Mouse (Mus musculus): Measurements from ENCODE around the gene Lce1d. TPM values are rescaled to one million over a fixed set of nuclear protein-coding genes. Genes with fewer than 3 reads are reported as not detected.
"Not testable (repeated sequence)": the region's sequence is repeated elsewhere in the genome, so short reads cannot be mapped to it uniquely, and the experiment has no call there.

Lce1d gene
- total RNA-seq (2021): not detected
- long read RNA-seq, experiment 1: 0 reads
- long read RNA-seq, experiment 2: 0 reads

- no peak for DNase-seq
Measured at GRCm38 (mm10) chr3:92687110-92687509, at the start of gene Lce1d. Gene Lce1d, minus strand, starts transcription at chr3:92687210.

- no peak for DNase-seq
Measured at GRCm38 (mm10) chr3:92722631-92723030, 35.6 kb upstream of the Lce1d start.

- DNase-seq: no peak
Measured at GRCm38 (mm10) chr3:92720250-92720649, 33.2 kb upstream of the Lce1d start, which contains the start of gene Lce1f. Gene Lce1f, minus strand, starts transcription at chr3:92720350.

GRCm38 (mm10) chr3:92715122-92715521 lies 28.1 kb upstream of the Lce1d start:
- no peak for DNase-seq

- no peak for DNase-seq
Measured at GRCm38 (mm10) chr3:92708974-92709373, 22.0 kb upstream of the Lce1d start, which contains the start of gene Lce1e. Gene Lce1e, minus strand, starts transcription at chr3:92709074.

GRCm38 (mm10) chr3:92694613-92695012 lies 7.6 kb upstream of the Lce1d start:
- DNase-seq: no peak

GRCm38 (mm10) chr3:92691688-92692087 lies 4.7 kb upstream of the Lce1d start:
- no peak for DNase-seq

GRCm38 (mm10) chr3:92689154-92689553 lies 2.1 kb upstream of the Lce1d start:
- DNase-seq: not testable (repeated sequence)

GRCm38 (mm10) chr3:92678947-92679346 lies 8.1 kb downstream of the Lce1d start, which contains the start of gene Lce1c:
Gene Lce1c, plus strand, starts transcription at chr3:92679247.
- no peak for DNase-seq

GRCm38 (mm10) chr3:92670215-92670614 lies 16.8 kb downstream of the Lce1d start, which contains the start of gene Lce1a2:
Gene Lce1a2, minus strand, starts transcription at chr3:92670315.
- no peak for DNase-seq

GRCm38 (mm10) chr3:92656826-92657225 lies 30.2 kb downstream of the Lce1d start, which contains the start of gene Lce1b:
Gene Lce1b, minus strand, starts transcription at chr3:92656926.
- DNase-seq: no peak

- DNase-seq: no peak
Measured at GRCm38 (mm10) chr3:92648207-92648606, 38.8 kb downstream of the Lce1d start, which contains the start of gene Lce1a1. Gene Lce1a1, minus strand, starts transcription at chr3:92648307.

GRCm38 (mm10) chr3:92639854-92640253 lies 47.2 kb downstream of the Lce1d start:
- DNase-seq: no peak

- no peak for DNase-seq
Measured at GRCm38 (mm10) chr3:92638653-92638991, 48.4 kb downstream of the Lce1d start.

GRCm38 (mm10) chr3:92637745-92638652 lies 49.0 kb downstream of the Lce1d start:
- no peak for DNase-seq

Other genes with a start within 250 kb of the Lce1d start
- gene Sprr1b, start 248.4 kb downstream of the Lce1d start, total RNA-seq (2021): not detected
- gene Sprr3, start 228.5 kb downstream of the Lce1d start, total RNA-seq (2021): not detected
- gene Sprr1a, start 201.3 kb downstream of the Lce1d start, total RNA-seq (2021): not detected
- gene Sprr4, start 186.7 kb downstream of the Lce1d start, total RNA-seq (2021): not detected
- gene 2310046K23Rik, start 152.7 kb downstream of the Lce1d start, total RNA-seq (2021): not detected
- gene Ivl, start 113.5 kb downstream of the Lce1d start, total RNA-seq (2021): not detected
- not detected for gene Smcp, start 98.2 kb downstream of the Lce1d start, total RNA-seq (2021)
- not detected for gene 2210017I01Rik, start 79.7 kb downstream of the Lce1d start, total RNA-seq (2021)
- not detected for gene Lce6a, start 65.5 kb downstream of the Lce1d start, total RNA-seq (2021)
- not detected for gene Lce1a1, start 38.9 kb downstream of the Lce1d start, total RNA-seq (2021)
- not detected for gene Lce1b, start 30.3 kb downstream of the Lce1d start, total RNA-seq (2021)
- not detected for gene Lce1a2, start 16.9 kb downstream of the Lce1d start, total RNA-seq (2021)
- gene Lce1c, start 8.0 kb downstream of the Lce1d start, total RNA-seq (2021): not detected
- not detected for gene Lce1e, start 21.9 kb upstream of the Lce1d start, total RNA-seq (2021)
- gene Lce1f, start 33.1 kb upstream of the Lce1d start, total RNA-seq (2021): not detected
- not detected for gene Gm38119, start 51.9 kb upstream of the Lce1d start, total RNA-seq (2021)
- gene Lce1g, start 65.1 kb upstream of the Lce1d start, total RNA-seq (2021): not detected
- not detected for gene Lce1h, start 77.9 kb upstream of the Lce1d start, total RNA-seq (2021)
- not detected for gene Lce1i, start 91.7 kb upstream of the Lce1d start, total RNA-seq (2021)
- not detected for gene Lce1j, start 103.3 kb upstream of the Lce1d start, total RNA-seq (2021)
- not detected for gene Lce1k, start 120.7 kb upstream of the Lce1d start, total RNA-seq (2021)
- not detected for gene Kprp, start 140.0 kb upstream of the Lce1d start, total RNA-seq (2021)
- not detected for gene Lce1l, start 164.1 kb upstream of the Lce1d start, total RNA-seq (2021)
- not detected for gene 2310050C09Rik, start 183.0 kb upstream of the Lce1d start, total RNA-seq (2021)
- gene Lce3a, start 239.0 kb upstream of the Lce1d start, total RNA-seq (2021): not detected
- not detected for gene Lce3b, start 245.8 kb upstream of the Lce1d start, total RNA-seq (2021)

Measured in gastrocnemius, postnatal 25 days (tissue).